Mouse (Mus musculus) T-cell, adult 2 months (primary cell): ENCODE data around the gene Gm26602.

Source experiments
- DNase-seq: peaks from one replicate; pipeline ENCODE4 v3.0.0; 2022; ENCODE audit warnings: low spot score

Gene Gm26602

GRCm38 (mm10) chr10:79917532-79918100 lies 7.0 kb downstream of the Gm26602 start:
- DNase-seq = no peak

GRCm38 (mm10) chr10:79918231-79919078 lies 7.8 kb downstream of the Gm26602 start:
- DNase-seq = no peak

DNA sequence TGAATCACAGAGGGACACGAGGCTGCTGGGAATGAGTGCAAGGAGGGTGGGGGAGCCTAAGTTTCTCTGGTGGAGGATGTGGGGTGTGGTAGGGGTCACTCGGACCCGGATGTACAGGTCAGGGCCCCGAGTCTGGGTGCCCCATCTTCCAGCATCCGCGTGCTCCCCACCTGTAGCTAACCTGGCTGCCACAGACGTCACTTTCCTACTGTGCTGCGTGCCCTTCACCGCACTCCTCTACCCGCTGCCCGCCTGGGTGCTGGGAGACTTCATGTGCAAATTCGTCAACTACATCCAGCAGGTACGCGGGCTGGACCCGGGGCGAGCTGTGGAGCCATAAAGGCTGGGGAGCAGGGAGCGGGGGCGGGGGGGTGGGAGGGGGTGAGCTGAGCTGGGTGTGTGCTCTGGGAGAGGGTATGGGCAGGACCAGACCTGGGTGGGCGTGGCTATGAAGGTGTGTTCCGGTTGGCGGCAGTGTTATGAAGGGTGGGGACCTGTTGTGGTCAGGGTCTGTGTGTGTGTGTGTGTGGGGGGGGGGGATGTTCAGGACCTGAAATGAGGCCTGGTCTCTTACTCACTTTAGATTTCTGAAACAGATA lies 8.7 kb downstream of the Gm26602 start:
- no peak for DNase-seq

DNA sequence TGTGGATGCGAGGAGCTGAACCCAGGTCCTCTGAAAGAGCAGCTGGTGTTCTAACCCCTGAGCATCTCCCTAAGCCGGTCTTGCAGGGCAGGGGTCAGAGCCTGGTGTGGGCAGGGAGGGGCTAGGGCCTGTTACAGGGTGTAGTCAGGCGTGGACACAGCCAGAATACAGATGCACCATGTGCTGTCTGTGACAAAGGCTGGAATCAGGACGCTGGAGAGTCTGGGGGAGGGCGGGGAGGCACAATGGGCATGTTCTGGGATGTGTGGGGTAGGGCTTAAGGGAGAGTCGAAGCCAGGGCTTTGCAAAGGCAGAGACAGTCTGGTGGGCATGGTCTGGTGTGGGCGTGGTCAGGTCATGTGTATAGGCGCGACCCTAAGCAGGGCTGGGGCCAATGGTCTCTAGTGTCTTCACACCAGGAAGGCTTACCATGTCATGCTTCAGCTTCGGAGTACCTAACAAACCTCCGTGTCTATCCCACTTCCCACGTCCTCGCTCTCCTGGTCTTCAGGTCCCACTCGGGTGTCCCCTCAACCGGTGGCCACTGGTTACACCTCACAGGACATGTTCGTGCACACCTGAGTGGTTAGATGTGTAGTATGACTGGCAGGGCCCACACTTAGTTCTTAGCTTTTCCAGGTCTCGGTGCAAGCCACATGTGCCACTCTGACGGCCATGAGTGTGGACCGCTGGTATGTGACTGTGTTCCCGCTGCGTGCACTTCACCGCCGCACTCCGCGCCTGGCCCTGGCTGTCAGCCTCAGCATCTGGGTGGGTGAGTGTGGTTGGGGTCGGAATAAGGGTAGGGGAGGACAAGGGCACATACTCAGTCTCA lies 9.6 kb downstream of the Gm26602 start:
- no peak for DNase-seq

GRCm38 (mm10) chr10:79920958-79921535 lies 10.4 kb downstream of the Gm26602 start, which contains the start of gene R3hdm4:
Gene R3hdm4, minus strand, starts transcription at chr10:79921208.
- no peak for DNase-seq

GRCm38 (mm10) chr10:79921572-79921971 lies 10.9 kb downstream of the Gm26602 start:
- DNase-seq = no peak

DNA sequence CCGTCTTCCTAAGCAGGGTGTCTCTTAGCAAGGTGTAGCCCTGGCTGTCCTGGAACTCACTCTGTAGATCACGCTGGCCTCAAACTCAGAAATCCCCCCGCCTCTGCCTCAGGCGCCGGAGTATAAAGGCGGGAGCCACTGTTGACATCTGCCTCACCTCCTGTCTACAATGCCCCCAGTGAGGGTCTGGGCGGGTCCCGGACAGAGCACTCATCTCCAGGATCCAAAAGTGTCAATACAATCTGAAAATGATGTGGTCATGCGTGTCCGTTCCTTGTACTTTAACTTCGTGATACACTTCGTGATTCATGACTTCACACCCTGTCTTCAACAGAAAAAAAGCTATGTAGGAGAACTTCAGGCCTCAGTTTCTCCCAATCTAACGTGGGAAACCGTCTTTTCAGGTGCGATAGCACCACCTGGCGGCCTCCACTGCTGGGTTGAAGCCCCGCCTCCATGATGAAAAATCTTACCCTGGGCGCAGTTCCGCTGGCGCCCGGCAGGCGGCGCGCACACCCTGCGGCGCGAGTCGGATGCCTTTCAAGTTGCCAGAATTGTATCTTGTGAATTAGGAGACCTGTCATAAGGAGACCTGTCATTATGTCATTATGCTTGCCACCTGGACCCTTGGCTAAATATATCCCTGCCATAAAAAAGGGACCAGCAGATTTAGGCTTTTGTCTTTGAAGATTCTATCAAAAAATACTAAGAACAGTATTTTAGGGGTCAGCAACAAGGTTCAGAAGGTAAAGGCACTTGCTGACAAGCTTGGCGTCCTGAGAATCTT lies 14.5 kb downstream of the Gm26602 start:
- peak; percentile 91 for DNase-seq

- peak; percentile 34 for DNase-seq
Measured at GRCm38 (mm10) chr10:79925785-79926490, 15.3 kb downstream of the Gm26602 start.

GRCm38 (mm10) chr10:79926491-79927323 lies 16.1 kb downstream of the Gm26602 start, which contains the start of gene Arid3a:
Gene Arid3a, plus strand, starts transcription at chr10:79927043.
- peak; percentile 89 for DNase-seq

DNA sequence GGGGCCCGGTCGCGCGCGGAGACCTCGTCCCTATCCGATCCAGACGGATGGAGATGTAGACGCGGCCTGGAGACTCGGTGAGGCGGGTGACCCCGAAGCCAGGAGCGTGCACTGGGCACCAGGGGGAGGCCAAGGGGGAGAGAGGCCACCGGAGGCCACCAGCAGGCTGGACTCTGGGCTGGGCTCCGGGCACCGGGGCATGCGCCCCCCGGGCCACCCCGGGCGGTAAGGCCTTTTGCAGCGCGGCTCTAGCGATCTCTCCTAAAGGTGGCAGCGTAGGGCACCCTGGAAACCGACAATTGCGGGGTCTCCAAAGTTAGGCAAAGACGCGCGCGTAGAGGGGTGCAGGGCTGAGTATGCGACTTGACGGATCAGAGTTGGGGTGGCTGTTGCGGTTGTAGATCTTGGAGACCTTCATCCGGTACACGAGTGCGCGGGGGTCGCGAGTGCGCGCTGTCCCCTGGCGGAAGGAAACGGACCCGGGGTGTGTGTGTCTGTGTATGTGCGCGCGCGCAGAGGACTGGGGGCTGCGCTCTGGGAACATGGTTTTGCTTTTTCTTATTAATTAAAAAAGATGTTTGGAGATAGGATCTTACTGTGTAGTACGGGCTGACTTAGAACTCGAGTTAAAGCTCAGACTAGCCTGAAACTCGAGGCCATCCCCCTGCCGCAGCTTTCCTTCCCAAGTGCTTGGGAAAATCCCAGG lies 16.8 kb downstream of the Gm26602 start:
- peak; percentile 54 for DNase-seq

- DNase-seq = no peak
Measured at GRCm38 (mm10) chr10:79928030-79928694, 17.5 kb downstream of the Gm26602 start.

DNA sequence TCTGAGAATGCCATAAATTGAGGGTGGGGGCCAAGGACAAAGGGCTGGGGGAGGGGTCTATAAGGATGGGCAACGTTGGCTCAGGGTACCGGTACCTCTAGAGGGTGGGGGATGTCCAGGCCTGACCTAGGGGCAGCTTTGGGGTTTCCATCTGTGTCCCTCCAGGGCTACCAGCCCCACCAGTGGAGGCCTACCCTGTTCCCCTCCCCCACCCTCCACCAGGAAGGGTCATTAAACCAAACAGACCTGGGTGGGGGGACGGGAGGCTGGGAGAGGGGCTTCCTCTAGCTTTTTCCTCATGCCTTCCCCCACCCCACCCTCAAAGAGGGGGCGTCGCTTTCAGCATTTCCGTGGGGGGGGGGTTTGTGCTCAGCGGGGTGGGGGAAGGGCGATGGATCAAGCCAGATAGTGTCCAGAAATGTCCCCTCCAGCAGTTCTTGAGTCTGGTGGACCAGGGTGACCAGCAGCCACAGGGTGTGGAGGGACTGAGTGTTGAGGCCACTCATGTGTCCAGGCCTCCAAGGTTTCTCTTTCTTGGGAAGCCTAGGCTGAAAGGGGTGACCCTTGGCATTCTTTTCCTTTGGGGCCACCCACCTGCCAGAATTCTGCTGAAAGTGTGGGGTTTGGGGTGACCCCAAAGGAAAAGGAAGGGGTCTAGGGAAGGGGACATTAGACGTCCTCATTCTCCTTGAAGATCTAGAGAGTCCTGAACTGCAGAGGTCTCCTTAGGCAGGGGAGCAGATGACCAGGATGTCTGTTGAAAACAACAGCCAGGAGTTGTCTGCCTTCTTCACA lies 18.4 kb downstream of the Gm26602 start:
- no peak for DNase-seq

GRCm38 (mm10) chr10:79929967-79930825 lies 19.5 kb downstream of the Gm26602 start:
- no peak for DNase-seq

DNA sequence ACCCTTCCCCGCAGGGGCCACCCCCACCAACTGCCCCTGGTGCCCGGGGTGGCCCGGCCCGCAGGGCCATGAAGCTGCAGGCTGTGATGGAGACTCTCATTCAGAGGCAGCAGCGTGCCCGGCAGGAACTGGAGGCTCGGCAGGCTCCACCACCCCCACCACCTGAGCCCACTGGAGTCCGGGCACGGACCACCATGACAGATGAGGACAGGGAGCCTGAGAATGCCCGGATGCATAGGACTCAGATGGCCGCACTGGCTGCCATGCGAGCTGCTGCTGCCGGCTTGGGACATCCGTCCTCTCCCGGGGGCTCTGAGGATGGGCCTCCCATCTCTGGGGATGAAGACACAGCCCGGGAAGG lies 20.1 kb downstream of the Gm26602 start:
- no peak for DNase-seq

GRCm38 (mm10) chr10:79931797-79932196 lies 21.1 kb downstream of the Gm26602 start:
- DNase-seq = no peak

DNA sequence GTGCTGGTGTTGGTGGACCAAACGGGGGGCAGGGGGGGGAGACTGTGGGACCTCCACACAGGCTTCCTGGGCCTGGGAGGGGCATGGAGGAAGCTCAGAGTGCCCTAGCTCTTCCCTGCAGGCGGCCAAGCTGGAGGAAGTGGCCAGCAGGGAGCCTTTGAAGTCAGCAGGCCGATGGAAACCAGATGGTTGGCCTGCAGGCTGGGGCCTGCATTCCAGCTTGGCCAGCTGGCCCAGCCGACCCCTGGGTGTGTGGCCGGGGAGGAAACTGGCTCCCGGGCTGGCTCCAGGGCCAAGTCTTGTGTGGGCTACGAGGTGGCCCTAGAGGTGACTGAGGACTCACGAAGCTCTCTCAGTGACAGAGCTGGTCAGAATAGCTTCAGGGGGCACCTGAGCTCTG lies 22.1 kb downstream of the Gm26602 start:
- no peak for DNase-seq
